Mouse (Mus musculus): ENCODE measurements around the gene Milr1.

GRCm38 (mm10) chr11:106812410-106813136 is 61.5 kb downstream of the Milr1 start:
- TF ChIP-seq EP300 (IDR thresholded peaks at IDR 0.05; ENCODE audit: insufficient read depth, low read depth, low read length) = no peak
- no peak for TF ChIP-seq POLR2A (IDR thresholded peaks at IDR 0.05; ENCODE audit: insufficient read depth, low read length)
- no peak for TF ChIP-seq CTCF (IDR thresholded peaks at IDR 0.05; ENCODE audit: low read depth, low read length)
